Mouse (Mus musculus) myocyte (in vitro differentiated cells): ENCODE data around the gene Slc13a2.

Experiments
- MAX ChIP-seq: IDR thresholded peaks from one replicate; pipeline ENCODE4 v1.6.1; 2011; ENCODE audit warnings: low read depth, mild to moderate bottlenecking, control low read depth
- MYOD1 ChIP-seq, 3 experiments: IDR thresholded peaks; one replicate each; pipeline ENCODE4 v1.6.1; 2011; ENCODE audit warnings: control low read depth in 2 of 3, low read depth in 2 of 3, mild to moderate bottlenecking in 2 of 3, moderate library complexity in 1 of 3; ENCODE audit not compliant: insufficient read length in 2 of 3, control insufficient read depth in 1 of 3
- POLR2A ChIP-seq: IDR thresholded peaks from one replicate; pipeline ENCODE4 v1.6.1; 2011; ENCODE audit warnings: low read depth, mild to moderate bottlenecking, control low read depth, moderate library complexity; ENCODE audit not compliant: insufficient read length
- TCF12 ChIP-seq: IDR thresholded peaks from one replicate; pipeline ENCODE4 v1.6.1; 2011; ENCODE audit warnings: mild to moderate bottlenecking, control low read depth; ENCODE audit not compliant: poor library complexity, insufficient read depth, severe bottlenecking

GRCm38 (mm10) chr11:78453675-78454074, 31.7 kb upstream of the Slc13a2 start:
- TF ChIP-seq MAX = no peak
- no peak for TF ChIP-seq TCF12
- TF ChIP-seq MYOD1 (IDR thresholded peaks at IDR 0.05; ENCODE audit: control insufficient read depth in 1 of 3, insufficient read length in 2 of 3, low read depth in 2 of 3) = no peak
- TF ChIP-seq POLR2A = no peak
